Mouse (Mus musculus): Measurements from ENCODE around the gene Methig1.
"Not testable (repeated sequence)": the region's sequence is repeated elsewhere in the genome, so short reads cannot be mapped to it uniquely, and the experiment has no call there.

Gene Methig1

DNA sequence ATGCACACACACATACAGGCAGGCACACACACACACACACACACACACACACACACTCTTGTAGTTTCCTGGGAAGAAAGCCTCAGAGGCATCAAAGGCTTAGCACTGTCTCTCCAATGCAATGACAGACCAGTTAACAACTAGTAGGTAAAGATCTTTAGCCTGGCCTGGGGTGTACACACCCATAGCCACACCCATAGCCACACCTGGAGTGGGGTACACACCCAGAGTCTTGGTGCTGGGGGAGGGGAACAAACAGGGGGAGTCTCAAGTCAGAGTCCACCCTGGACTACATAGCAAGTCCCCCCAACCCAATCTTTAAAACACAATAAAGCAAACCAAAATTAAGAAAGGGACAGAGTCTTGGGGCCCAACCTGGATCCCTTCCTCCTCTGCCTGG, 15.6 kb upstream of the Methig1 start:
- DNase-seq (ENCODE audit: extremely low read depth, low read depth): not testable (repeated sequence)

- DNase-seq (ENCODE audit: extremely low read depth, low read depth): peak; percentile 57
Observed at GRCm38 (mm10) chr15:100337847-100338246, 15.1 kb upstream of the Methig1 start.

- not testable (repeated sequence) for DNase-seq (ENCODE audit: extremely low read depth, low read depth)
Observed at GRCm38 (mm10) chr15:100341314-100341980, 11.5 kb upstream of the Methig1 start.

DNA sequence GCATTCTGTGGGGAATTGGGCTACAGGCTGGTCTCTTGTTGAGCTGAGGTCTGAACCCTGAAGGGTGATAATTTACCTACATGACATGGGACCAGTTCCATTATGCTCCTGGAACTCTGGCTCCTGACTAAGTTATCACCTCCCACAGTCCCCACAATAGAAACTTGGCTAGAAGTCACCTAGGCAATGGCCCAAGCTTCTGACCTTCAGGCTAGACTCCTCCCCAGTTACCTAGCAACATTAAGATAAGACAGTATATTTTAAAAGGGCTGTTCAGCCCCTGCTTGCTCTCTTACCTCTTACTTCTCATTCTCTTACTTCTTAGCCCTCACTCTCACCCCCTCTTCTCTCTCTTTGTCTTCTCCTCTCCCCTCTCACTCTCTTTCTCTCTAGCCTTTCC, 7.5 kb upstream of the Methig1 start:
- no peak for DNase-seq (ENCODE audit: extremely low read depth, low read depth)

GRCm38 (mm10) chr15:100346761-100347160, 6.2 kb upstream of the Methig1 start:
- DNase-seq (ENCODE audit: extremely low read depth, low read depth): no peak

GRCm38 (mm10) chr15:100349496-100349895, 3.5 kb upstream of the Methig1 start:
- no peak for DNase-seq (ENCODE audit: extremely low read depth, low read depth)

- no peak for DNase-seq (ENCODE audit: extremely low read depth, low read depth)
Observed at GRCm38 (mm10) chr15:100351501-100352060, 1.4 kb upstream of the Methig1 start.

GRCm38 (mm10) chr15:100353399-100353798, 450 bp downstream of the Methig1 start:
- DNase-seq (ENCODE audit: extremely low read depth, low read depth): not testable (repeated sequence)

- DNase-seq (ENCODE audit: extremely low read depth, low read depth): no peak
Observed at GRCm38 (mm10) chr15:100355876-100356275, 2.9 kb downstream of the Methig1 start.

DNA sequence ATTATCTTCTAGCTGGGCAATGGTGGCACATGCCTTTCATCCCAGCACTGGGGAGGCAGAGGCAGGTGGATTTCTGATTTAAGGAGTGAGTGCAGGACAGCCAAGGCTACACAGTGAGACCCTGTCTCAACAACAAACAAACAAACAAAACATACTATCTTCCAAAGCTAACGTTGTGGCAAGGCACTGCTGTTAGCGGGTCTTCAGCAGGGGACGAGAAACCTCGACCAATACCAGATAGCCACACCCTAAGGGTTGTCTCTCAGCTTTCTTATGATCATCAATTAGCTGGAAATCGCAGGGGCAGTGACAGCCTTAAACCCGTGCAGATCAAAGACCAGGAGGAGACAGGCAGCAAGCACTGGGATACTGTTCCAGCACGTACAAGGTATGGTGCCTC, 11.3 kb downstream of the Methig1 start, which contains the start of gene Higd1c:
Gene Higd1c, plus strand, starts transcription at position 301 of the 400 bp plus-strand sequence.
- no peak for DNase-seq (ENCODE audit: extremely low read depth, low read depth)

GRCm38 (mm10) chr15:100365967-100366366, 13.0 kb downstream of the Methig1 start:
- not testable (repeated sequence) for DNase-seq (ENCODE audit: extremely low read depth, low read depth)

DNA sequence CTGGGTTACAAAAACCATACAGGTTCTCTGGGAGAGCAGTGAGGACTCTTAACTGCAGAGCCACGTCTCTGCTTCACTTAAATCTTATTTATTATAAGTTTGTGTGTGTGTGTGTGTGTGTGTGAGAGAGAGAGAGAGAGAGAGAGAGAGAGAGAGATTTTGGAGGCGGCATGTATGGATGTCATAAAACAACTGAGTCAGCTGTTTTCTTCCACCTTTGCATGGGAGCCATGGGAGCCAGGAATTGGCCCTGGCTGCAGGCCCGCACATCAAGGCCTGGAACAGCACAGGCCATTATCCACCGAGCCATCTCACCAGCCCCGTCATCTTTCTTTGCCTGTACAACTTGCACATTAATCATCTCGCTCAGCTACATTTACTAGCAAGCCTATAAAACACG, 14.2 kb downstream of the Methig1 start:
- no peak for DNase-seq (ENCODE audit: extremely low read depth, low read depth)

DNA sequence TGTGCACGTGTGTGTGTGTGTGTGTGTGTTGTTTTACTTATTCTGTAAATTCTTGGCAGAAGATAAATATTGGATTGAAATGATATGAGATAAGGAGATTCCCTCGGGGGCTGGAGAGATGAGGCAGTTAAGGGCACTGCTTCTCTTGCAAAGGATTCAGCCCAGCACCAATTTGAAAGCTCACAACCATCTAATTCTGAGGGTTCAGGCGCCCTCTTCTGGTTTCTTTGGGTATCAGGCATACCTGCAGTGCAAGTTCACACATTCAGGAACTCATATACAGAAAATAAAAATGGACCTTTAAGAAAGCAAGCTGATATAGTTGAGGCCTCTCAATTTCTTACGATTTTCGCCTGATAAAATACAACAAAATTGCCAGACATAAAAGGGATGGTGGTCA, 22.1 kb downstream of the Methig1 start:
- DNase-seq (ENCODE audit: extremely low read depth, low read depth): peak; percentile 70

- not testable (repeated sequence) for DNase-seq (ENCODE audit: extremely low read depth, low read depth)
Observed at GRCm38 (mm10) chr15:100377847-100378505, 25.0 kb downstream of the Methig1 start.

GRCm38 (mm10) chr15:100379658-100380057, 26.7 kb downstream of the Methig1 start:
- no peak for DNase-seq (ENCODE audit: extremely low read depth, low read depth)

DNA sequence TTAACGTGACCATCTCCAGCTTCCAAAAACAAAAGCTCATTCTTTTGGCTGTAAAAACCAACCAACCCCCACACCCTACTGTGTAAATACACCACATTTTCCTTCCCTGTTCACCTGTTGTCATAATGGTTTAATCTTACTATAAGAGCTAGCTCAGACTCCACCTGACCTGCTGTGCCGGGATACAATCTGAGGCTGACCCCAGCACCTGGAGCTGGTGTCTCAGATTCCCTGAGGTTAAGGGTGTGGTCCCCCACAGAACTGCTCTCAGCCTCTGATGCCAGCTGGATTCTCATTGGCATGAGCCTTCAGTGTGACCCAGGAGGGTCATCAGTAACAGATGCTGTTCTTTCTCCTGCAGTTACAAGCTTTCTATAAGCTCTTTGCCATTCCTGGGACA, 27.2 kb downstream of the Methig1 start:
- DNase-seq (ENCODE audit: extremely low read depth, low read depth): no peak

DNA sequence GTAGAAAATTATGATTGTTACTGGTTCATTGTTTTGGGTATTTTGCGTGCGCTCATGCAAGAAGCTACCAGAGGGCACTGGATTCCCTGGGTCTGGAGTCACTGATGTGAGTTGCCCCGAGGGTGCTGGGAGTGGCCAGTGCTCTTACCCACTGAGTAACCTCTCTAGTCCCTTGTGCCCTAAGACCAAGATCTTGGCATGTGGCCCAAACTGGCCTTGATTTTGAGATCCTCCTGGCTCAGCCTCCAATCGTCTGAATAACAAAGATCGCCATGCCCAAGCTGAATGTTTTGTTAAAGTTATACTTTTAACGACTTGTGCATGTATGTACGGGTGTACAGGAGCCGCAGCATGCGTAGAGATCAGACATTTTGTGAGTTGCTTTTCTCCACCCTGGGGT, 32.8 kb downstream of the Methig1 start:
- DNase-seq (ENCODE audit: extremely low read depth, low read depth): no peak

- DNase-seq (ENCODE audit: extremely low read depth, low read depth): no peak
Observed at GRCm38 (mm10) chr15:100387544-100388223, 34.7 kb downstream of the Methig1 start.

GRCm38 (mm10) chr15:100388224-100388835, 35.4 kb downstream of the Methig1 start:
- peak; percentile 20 for DNase-seq (ENCODE audit: extremely low read depth, low read depth)

GRCm38 (mm10) chr15:100388886-100389285, 35.9 kb downstream of the Methig1 start:
- DNase-seq (ENCODE audit: extremely low read depth, low read depth): no peak

DNA sequence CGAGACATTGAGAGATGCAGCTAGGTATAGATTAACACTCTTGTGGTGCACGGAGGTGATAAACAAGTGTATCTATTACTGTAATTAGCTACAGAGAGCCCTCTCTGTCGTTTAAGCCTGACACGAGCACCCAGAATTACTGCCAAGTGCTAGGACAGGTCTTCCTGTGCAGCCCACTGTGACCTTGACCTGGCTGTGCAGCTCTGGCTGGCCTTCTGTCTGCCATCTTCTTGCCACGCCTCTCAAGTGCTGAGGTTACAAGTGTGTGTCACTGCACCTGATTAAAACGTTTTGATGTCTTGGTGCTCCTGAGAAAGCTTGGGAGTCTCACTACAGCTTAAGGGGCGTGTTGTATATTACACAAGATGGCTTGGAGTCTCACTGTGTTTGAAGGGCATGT, 38.1 kb downstream of the Methig1 start:
- no peak for DNase-seq (ENCODE audit: extremely low read depth, low read depth)

GRCm38 (mm10) chr15:100391599-100391998, 38.6 kb downstream of the Methig1 start:
- DNase-seq (ENCODE audit: extremely low read depth, low read depth): peak; percentile 64

All from MEL-GATA-1-ER (cell line).